ENCODE assay signal across 21 mouse cellular contexts in genomic region chr19:60150056-60150455, GRCm38 (mm10).
A peak's percentile ranks its signal among the peaks of the same experiment; 100 is the strongest.
DNase-seq lines count a peak whose midpoint lies in the region; ATAC-seq and TF ChIP-seq lines count a peak whose summit lies in the region.
"Had no signal": no experiment of that assay in that cellular context is flagged by ENCODE, and none has a peak within 500 bp of the region (broad histone marks: within the 10 kb centered on the region; RNA-seq: fewer than 3 reads in every experiment).

No protein-coding gene starts in this region.

- no peak overlapping the region for H3K4me3 ChIP-seq in forebrain, embryonic 13.5 days
- H3K4me3 ChIP-seq in forebrain, postnatal 0 days (ENCODE audit: low read depth, low read length): no peak overlapping the region
- no peak overlapping the region for H3K4me3 ChIP-seq in heart, embryonic 10.5 days
- H3K4me3 ChIP-seq in testis, adult 2 months (ENCODE audit: control insufficient read depth, low read depth, low read length): no peak overlapping the region; the same call in 1 of the 2 replicates
- no peak overlapping the region for H3K4me3 ChIP-seq in liver, embryonic 11.5 days (ENCODE audit: low read depth, low read length)
- H3K4me3 ChIP-seq: embryonic facial prominence, embryonic 10.5 days; embryonic facial prominence, embryonic 12.5 days had no signal

- peaks cover 49% of the 10 kb centered on the region for H3K27me3 ChIP-seq in forebrain, embryonic 13.5 days
- peaks cover 36% of the 10 kb centered on the region for H3K27me3 ChIP-seq in forebrain, postnatal 0 days (ENCODE audit: insufficient read depth, low read length)
- H3K27me3 ChIP-seq in heart, embryonic 10.5 days (ENCODE audit: insufficient read depth, poor library complexity, severe bottlenecking): peaks cover 58% of the 10 kb centered on the region
- no peaks in the 10 kb centered on the region for H3K27me3 ChIP-seq in testis, adult 2 months (ENCODE audit: control insufficient read depth, insufficient read depth, low read length)
- H3K27me3 ChIP-seq in liver, embryonic 11.5 days (replicated peaks; ENCODE audit: control insufficient read depth, insufficient read depth, low read length): peaks cover 12% of the 10 kb centered on the region

- H3K27ac ChIP-seq in forebrain, embryonic 13.5 days: peak overlapping the region; percentile 4; the same call in 1 of the 2 replicates
- no peak overlapping the region for H3K27ac ChIP-seq in forebrain, postnatal 0 days (ENCODE audit: low read depth, low read length)
- H3K27ac ChIP-seq in heart, embryonic 10.5 days: no peak overlapping the region
- peak overlapping the region; percentile 26 for H3K27ac ChIP-seq in testis, adult 2 months (ENCODE audit: control insufficient read depth, insufficient read depth, low read depth, low read length)
- H3K27ac ChIP-seq in liver, embryonic 11.5 days (ENCODE audit: low read depth, low read length): no peak overlapping the region
- H3K27ac ChIP-seq: embryonic facial prominence, embryonic 10.5 days; embryonic facial prominence, embryonic 12.5 days had no signal

- no peak for DNase-seq in forebrain, postnatal 0 days
- peak; percentile 62 for DNase-seq in heart, embryonic 10.5 days (ENCODE audit: low spot score)
- no peak for DNase-seq in heart, postnatal 10 days
- DNase-seq in testis, postnatal 10 days (ENCODE audit: low spot score): no peak
- peak; percentile 27 for DNase-seq in testis, postnatal 14 days (ENCODE audit: low spot score)
- DNase-seq in liver, embryonic 11.5 days (ENCODE audit: low spot score): no peak
- DNase-seq: adrenal gland, adult 8-10 months; adrenal gland, postnatal 14 days; adrenal gland, postnatal 36 days; cerebellum, adult 11-12 months; cerebellum, adult 2 months; cerebellum, adult 9-10 months; cerebellum, postnatal 10 days; cerebellum, postnatal 25 days had no signal

- TF ChIP-seq POLR2A in testis, adult 2 months (IDR thresholded peaks at IDR 0.05; ENCODE audit: control insufficient read depth, low read depth, low read length): no peak

- no peaks in the 10 kb centered on the region for H3K36me3 ChIP-seq in forebrain, embryonic 13.5 days (ENCODE audit: poor library complexity, severe bottlenecking)
- H3K36me3 ChIP-seq in forebrain, postnatal 0 days (ENCODE audit: insufficient read depth): no peaks in the 10 kb centered on the region
- no peaks in the 10 kb centered on the region for H3K36me3 ChIP-seq in heart, embryonic 10.5 days
- no peaks in the 10 kb centered on the region for H3K36me3 ChIP-seq in testis, adult 2 months (ENCODE audit: control insufficient read depth, insufficient read depth, low read length)
- H3K36me3 ChIP-seq in liver, embryonic 11.5 days (ENCODE audit: control insufficient read depth, insufficient read depth, low read length): no peaks in the 10 kb centered on the region
- H3K36me3 ChIP-seq: embryonic facial prominence, embryonic 10.5 days; embryonic facial prominence, embryonic 12.5 days had no signal

- ATAC-seq in forebrain, embryonic 13.5 days: no peak
- ATAC-seq in forebrain, postnatal 0 days: no peak
- no peak for ATAC-seq in liver, embryonic 11.5 days (replicated peaks; ENCODE audit: low FRiP score)
- ATAC-seq: activated CD4-positive, CD25-positive, alpha-beta regulatory T cell, adult 4 months; forebrain, embryonic 14.5 days; forebrain, embryonic 16.5 days had no signal

- H3K4me1 ChIP-seq in forebrain, embryonic 13.5 days: peaks cover 37% of the 10 kb centered on the region
- no peaks in the 10 kb centered on the region for H3K4me1 ChIP-seq in forebrain, postnatal 0 days (ENCODE audit: insufficient read depth)
- 0 out of 2 replicates have a peak, but pooled peaks cover 5% of the 10 kb centered on the region for H3K4me1 ChIP-seq in heart, embryonic 10.5 days
- no peaks in the 10 kb centered on the region; the same call in 1 of the 2 replicates for H3K4me1 ChIP-seq in testis, adult 2 months (ENCODE audit: control insufficient read depth, insufficient read depth, low read length)
- no peaks in the 10 kb centered on the region for H3K4me1 ChIP-seq in liver, embryonic 11.5 days (replicated peaks; ENCODE audit: control insufficient read depth, insufficient read depth, low read length)

- WGBS in forebrain, embryonic 13.5 days: 79% methylated on average over 3 of the region's 3 CpGs
- WGBS in forebrain, postnatal 0 days: 83% methylated on average over 3 of the region's 3 CpGs
- 69% methylated on average over 3 of the region's 3 CpGs for WGBS in heart, embryonic 10.5 days
- 83% methylated on average over 3 of the region's 3 CpGs for WGBS in liver, embryonic 11.5 days

- intact Hi-C loops in heart, postnatal 10 days (cut with DNase I): no loop called here

- no peak overlapping the region for H3K4me2 ChIP-seq in forebrain, embryonic 13.5 days
- H3K4me2 ChIP-seq in forebrain, postnatal 0 days (ENCODE audit: low read depth): no peak overlapping the region
- H3K4me2 ChIP-seq in liver, embryonic 11.5 days: no peak overlapping the region

- no peak overlapping the region for H3K9ac ChIP-seq in forebrain, embryonic 13.5 days
- H3K9ac ChIP-seq in forebrain, postnatal 0 days: no peak overlapping the region
- H3K9ac ChIP-seq in liver, embryonic 11.5 days (ENCODE audit: low read depth, low read length): no peak overlapping the region
- H3K9ac ChIP-seq: embryonic facial prominence, embryonic 12.5 days had no signal

- TF ChIP-seq CTCF in forebrain, postnatal 0 days (IDR thresholded peaks at IDR 0.05; ENCODE audit: low read depth): no peak
- TF ChIP-seq CTCF in testis, adult 2 months (IDR thresholded peaks at IDR 0.05; ENCODE audit: control insufficient read depth, insufficient read depth, insufficient replicate concordance, low read depth, low read length): no peak

- H3K9me3 ChIP-seq in forebrain, embryonic 13.5 days (replicated peaks): no peaks in the 10 kb centered on the region
- H3K9me3 ChIP-seq in forebrain, postnatal 0 days (ENCODE audit: low read length): no peaks in the 10 kb centered on the region
- no peaks in the 10 kb centered on the region for H3K9me3 ChIP-seq in heart, embryonic 10.5 days
- H3K9me3 ChIP-seq in liver, embryonic 11.5 days (ENCODE audit: control insufficient read depth, low read length): no peaks in the 10 kb centered on the region
- H3K9me3 ChIP-seq: embryonic facial prominence, embryonic 10.5 days; embryonic facial prominence, embryonic 12.5 days had no signal

Comparison
In these comparisons a context has a peak if more than half of its experiments do, and no peak if none do; other contexts are left out.
1. H3K27ac ChIP-seq: peak in forebrain, embryonic 13.5 days (single experiment) and testis, adult 2 months (single experiment); none in forebrain, postnatal 0 days (single experiment), heart, embryonic 10.5 days (single experiment) and liver, embryonic 11.5 days (single experiment).
2. DNase-seq: peak in heart, embryonic 10.5 days (single experiment) and testis, postnatal 14 days (single experiment); none in forebrain, postnatal 0 days (single experiment), heart, postnatal 10 days (0 of 2), testis, postnatal 10 days (single experiment) and liver, embryonic 11.5 days (single experiment).